Mouse (Mus musculus): Measurements from ENCODE around the gene Abca1.
A peak's percentile ranks its signal among the peaks of the same experiment; 100 is the strongest.

Gene Abca1

DNA sequence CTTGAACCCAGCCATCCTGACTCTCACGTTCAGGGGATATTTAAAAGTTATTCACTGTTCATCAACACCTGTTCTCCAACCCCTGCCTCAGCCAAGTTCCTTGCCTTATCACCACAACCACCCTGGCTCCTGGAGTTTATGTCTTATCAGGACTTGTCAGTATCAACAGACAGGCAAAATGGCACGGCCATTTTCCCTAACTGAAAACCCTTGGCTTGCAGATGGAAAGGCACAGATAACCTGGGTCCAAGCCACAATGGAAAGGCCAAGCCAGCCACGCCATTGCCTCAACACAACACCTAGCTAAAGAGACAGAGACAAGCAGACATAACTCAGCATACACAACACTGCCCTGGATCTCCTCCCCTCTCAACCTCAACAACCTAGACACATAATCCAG is 38.6 kb downstream of the Abca1 start:
- no peak for DNase-seq (ENCODE audit: low read depth)

DNA sequence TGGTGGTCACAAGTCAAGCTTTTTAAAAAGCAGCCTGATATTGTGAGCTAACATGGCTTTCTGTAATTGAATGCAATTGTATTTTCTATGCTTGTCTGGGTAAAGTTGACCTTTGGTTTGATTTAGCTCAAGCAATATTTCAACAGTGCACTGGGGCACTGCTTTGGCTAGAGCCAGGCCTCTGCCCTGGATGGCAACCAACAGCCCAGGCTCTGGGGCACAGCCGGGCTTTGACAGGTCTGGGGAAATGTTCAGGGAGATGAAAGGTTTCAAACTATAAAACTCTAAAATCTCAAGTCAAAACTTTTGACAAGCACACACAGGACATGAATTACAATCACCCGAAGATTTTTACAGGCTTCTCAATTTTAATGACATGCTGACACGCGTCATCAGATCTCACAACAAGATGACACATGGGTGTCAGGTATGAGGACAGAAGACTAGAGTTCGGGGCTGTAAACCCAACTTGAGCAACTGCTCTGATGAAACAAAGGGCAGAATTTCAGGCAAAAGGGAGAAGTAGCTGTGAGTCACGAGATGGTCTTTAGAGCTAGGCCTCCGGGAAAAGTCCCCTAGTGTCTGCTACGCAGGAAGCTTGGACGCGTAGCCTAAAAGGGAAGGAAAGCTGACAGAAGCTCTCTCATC is 39.5 kb downstream of the Abca1 start:
- DNase-seq (ENCODE audit: low read depth): no peak

- no peak for DNase-seq (ENCODE audit: low read depth)
Measured at GRCm38 (mm10) chr4:53118643-53119042, 41.1 kb downstream of the Abca1 start.

GRCm38 (mm10) chr4:53117610-53118009 is 42.1 kb downstream of the Abca1 start:
- DNase-seq (ENCODE audit: low read depth): peak; percentile 37

DNA sequence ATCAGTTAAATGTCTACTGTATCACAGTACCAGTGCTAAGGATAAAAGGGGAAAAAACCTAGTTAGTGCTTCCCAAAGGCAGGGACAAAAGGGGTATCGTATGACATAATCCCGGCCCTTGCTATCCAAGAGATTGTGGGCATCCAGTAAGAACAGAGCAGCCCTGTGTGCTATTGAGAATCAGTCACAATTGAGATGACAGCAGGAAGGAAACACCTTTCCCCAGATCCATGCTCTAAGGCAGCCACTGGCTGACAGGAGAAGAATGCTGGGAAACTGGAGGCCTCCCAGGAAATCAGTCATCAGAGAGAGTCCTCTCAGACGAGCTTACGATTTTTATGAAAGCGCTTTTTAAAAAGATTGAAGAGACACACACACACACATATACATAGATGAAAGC is 42.6 kb downstream of the Abca1 start:
- no peak for DNase-seq (ENCODE audit: low read depth)

GRCm38 (mm10) chr4:53115866-53116265 is 43.8 kb downstream of the Abca1 start:
- no peak for DNase-seq (ENCODE audit: low read depth)

DNA sequence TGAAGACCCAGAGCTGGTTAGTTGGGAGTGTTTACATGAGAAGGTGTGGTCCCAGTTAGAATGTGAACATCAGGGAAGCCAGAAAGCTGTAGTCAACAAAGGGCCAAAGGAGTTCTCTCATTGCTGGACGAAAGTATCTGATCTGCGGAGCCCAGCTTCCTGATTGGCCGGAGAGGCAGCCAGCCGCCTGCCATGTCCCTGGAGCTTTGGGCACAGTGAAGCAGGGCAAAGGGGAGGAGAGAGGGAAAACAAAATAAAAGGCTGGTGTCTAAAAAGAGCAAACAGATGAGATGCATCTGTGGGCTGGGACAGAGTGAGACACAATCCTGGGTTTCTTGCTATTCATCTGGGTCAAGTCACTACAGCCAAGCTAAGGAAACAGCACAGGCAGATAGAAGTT is 44.3 kb downstream of the Abca1 start:
- DNase-seq (ENCODE audit: low read depth): no peak

DNA sequence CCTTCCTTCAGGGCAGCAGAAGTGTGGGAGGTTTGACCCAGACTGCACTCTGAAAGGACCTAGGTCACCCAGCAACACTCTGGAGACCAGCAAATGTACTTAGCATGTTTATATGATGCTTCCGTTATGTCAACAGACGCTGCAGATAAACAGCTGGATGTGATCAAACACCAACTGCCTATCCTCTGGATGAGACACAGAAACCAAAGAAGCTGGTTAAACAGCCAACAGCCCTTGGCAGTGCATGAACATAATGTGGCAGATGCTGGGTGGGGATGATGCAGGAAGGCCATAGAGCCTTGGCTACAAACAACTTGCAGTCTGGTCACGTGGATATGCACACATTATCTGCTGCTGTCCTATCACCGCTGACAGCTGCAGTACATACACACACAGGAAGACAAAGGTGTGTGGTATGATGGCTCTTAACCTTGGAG is 47.8 kb downstream of the Abca1 start:
- DNase-seq (ENCODE audit: low read depth): peak; percentile 8

DNA sequence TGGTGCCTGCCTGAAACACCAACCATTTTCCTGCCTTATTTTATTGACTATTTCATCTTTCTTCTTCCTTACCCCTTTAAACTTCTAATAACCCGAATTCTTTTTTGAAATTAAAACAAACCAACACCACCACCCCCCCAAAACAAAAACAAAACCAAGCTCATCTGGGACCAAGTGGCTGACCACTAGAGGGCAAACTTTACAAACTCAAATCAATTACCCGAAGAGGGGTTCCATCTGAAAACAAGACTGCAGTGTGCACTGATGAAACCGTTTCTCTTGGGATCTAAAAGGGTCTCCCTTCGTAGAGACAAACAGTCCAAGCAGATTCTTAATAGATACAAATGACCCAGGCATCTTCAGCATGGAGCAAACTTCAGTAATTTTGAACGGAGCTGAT is 49.3 kb downstream of the Abca1 start:
- peak; percentile 72 for DNase-seq (ENCODE audit: low read depth)

- DNase-seq (ENCODE audit: low read depth): peak; percentile 14
Measured at GRCm38 (mm10) chr4:53109381-53109928, 50.2 kb downstream of the Abca1 start.

GRCm38 (mm10) chr4:53108194-53108593 is 51.5 kb downstream of the Abca1 start:
- peak; percentile 85 for DNase-seq (ENCODE audit: low read depth)

DNA sequence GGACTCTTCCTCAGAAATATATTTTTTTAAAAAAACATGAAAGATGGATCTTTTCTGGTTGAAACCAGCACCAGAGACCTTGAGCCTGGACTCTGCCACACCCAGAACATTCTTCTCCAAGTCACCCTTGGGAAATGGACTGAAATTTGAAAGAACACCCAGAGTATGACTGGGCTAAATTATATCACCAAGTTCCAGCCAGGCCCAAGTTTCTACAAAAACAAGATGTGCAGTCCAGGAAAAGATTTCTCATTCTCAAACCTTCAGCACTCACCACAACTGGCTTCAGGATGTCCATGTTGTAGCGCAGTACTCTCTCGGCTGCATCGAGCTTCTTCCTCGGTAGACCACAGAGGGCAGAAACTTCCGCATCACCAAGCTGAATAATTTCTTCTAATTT is 53.0 kb downstream of the Abca1 start:
- DNase-seq (ENCODE audit: low read depth): peak; percentile 16

- DNase-seq (ENCODE audit: low read depth): peak; percentile 58
Measured at GRCm38 (mm10) chr4:53106071-53106470, 53.6 kb downstream of the Abca1 start.

GRCm38 (mm10) chr4:53104634-53105033 is 55.1 kb downstream of the Abca1 start:
- DNase-seq (ENCODE audit: low read depth): no peak

- no peak for DNase-seq (ENCODE audit: low read depth)
Measured at GRCm38 (mm10) chr4:53102529-53102928, 57.2 kb downstream of the Abca1 start.

DNA sequence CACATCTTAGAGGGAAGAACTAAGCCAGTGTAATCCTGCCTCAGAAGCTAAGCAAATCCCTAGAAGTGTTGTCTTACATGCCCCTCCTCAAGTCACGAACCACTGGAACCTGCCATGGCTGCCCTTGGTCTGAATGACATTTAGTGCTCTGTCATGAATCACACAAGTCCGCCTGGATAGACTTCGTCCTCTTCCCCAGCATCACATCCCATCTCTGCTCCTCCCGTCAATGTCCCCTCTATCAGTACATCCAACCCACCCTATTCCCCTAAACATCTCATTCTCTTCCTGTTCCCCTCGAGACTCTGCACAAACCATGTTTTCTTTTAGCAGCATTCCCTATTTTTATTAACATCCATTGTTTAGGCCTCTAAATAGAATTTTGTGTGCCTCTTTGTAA is 58.4 kb downstream of the Abca1 start:
- no peak for DNase-seq (ENCODE audit: low read depth)

DNA sequence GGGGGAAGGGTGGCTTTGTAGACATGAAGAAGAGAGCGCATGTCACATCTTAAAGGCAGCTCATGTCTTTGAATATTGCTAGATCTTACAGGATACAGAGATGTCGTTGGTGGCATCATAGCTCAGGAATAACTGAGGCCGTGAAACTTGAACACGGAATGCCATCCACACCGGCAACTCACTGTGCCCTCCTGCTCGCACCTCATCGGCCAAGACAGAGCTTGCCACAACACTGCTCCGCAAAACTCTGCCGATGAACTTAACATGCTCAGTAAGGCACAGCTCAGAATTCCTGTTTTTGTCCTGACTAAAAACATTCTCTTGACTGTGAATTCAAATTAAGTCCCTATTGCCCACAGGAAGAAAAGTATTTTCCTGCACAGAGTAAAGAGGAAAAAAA is 59.2 kb downstream of the Abca1 start:
- DNase-seq (ENCODE audit: low read depth): no peak

DNA sequence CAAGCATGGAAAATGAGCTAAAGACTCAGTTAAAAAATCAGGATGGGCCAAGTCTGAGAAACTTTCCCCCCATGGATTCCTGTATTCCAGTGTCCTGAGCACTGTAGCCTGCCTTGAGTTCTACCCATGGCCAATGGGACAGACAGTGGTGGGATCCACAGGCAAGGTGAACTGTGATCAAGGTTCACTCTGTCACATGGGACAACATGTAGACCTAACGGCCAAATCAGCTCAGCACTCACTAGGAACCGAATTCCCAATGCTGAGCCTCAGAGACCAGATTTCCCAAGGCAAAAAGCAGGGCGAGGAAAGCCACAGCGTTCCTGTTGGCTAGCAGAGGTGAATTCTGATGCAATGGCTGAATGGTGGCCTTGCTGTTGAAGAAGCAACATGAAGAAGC is 64.8 kb downstream of the Abca1 start:
- DNase-seq (ENCODE audit: low read depth): no peak

- no peak for DNase-seq (ENCODE audit: low read depth)
Measured at GRCm38 (mm10) chr4:53094331-53094730, 65.4 kb downstream of the Abca1 start.

DNA sequence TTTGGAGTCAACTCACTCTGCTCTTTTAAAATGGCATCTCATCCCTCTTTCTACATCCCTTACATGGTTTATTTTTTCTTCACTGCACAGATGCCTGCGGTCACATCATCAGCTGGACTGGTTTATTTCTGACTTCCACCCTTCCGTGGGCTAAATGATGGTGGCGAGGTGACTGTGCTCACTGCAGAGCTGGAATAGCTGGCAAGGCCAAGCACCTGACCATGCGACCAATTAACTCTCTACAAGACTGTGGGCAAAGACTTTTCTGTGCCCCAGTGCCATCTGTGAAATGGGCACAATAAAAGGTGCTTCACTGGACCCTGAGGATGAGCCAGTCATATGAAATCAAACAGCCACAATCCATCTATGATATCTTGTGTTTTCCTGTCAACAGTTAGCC is 66.1 kb downstream of the Abca1 start:
- no peak for DNase-seq (ENCODE audit: low read depth)

- no peak for DNase-seq (ENCODE audit: low read depth)
Measured at GRCm38 (mm10) chr4:53089641-53090040, 70.1 kb downstream of the Abca1 start.

GRCm38 (mm10) chr4:53088999-53089398 is 70.7 kb downstream of the Abca1 start:
- no peak for DNase-seq (ENCODE audit: low read depth)

DNA sequence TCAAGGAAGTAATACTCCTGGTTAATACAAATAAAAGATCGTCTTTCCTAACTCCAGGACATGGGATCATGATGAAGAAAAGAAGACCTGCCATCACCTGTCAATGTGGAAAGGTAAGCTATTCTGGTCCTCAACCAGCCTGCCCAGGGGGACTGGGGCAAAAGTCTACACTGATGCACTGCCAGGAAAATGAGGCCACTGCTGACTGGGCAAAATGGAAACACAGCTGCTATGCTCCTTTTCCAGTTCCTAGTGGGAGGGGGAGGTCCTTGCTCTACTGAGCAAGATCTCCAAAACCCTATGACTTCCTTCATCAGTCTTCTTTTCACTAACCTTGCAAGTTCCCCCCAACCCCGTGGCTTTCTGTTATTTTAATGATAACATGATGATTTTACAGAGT is 73.1 kb downstream of the Abca1 start:
- no peak for DNase-seq (ENCODE audit: low read depth)

DNA sequence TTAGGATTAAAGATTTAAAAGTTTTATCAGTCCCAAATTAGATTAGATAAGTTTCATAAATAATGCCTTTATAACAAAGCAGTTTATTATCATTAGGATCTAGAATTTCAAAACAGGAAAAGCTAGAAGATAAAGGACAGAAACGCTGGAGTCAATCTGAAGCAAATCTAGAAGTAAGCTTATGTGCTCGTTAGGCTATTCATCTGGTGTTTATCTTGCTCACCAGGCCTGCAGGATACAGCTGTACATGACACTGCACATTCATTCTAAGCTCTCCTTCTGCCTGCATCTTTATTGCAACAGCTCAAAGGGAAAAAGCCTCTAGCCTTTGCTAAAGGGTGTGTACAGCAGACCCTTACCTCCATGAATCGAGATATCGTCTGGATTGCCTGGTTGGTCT is 74.1 kb downstream of the Abca1 start:
- no peak for DNase-seq (ENCODE audit: low read depth)
